8 mouse cellular contexts compared by ENCODE assay signal in the genomic region with DNA sequence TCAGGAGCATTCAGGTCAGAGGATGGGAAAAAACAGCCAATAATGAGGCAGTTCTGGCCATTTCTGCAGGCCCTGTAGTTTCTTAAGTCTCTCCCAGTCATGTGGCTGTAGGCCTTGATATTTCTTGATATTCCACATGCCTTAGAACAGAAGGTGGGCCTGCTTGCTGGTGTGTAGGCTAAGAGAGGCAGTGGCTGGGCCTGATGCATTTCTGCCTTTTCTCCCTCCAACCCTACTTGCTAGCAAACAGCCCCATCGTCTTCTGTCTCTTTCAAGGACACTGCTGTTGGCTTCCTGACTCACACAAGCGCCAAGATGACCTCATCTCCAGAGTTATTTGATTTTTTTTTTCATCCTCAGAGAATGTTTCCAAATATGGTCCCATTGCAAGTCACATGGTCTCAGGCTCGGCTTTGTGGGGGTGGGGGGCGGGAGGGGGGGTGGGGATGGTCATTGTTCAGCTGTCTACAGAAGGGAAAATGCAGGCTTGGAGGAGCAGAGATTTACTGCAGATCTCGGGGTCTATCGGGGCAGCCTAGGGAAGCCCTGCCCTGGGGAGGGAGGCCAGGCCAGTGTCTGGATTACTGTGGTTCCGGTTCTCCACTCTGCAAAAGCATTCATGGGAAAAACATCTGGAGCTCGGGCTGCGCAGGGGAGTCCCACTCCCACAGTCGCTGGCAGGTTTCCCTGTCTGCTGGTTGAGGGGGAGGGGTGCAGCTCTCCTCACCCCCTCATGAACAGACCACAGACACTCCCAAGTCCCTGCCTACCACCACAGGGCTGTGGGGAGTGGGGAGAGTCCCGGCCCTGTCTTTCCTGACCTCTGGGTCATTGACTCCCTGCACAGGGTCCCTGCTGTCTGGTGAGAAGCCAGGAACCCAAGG. TPM values are rescaled to one million over a fixed set of nuclear protein-coding genes. Genes with fewer than 3 reads are reported as not detected.
DNase-seq lines count a peak whose midpoint lies in the region; ATAC-seq and TF ChIP-seq lines count a peak whose summit lies in the region.

No protein-coding gene starts in this region.

- H3K9ac ChIP-seq in forebrain, embryonic 13.5 days, result no peak overlapping the region
- H3K9ac ChIP-seq in midbrain, embryonic 14.5 days (replicated peaks; ENCODE audit: low read length), result no peak overlapping the region; the same call in 1 of the 2 replicates

- DNase-seq in cerebellum, adult 2 months, result peak; percentile 25 to 33
- no peak for DNase-seq in cerebellum, adult 11 months
- DNase-seq in heart, postnatal 25 days (ENCODE audit: low spot score), result peak; percentile 84
- peak; percentile 61 for DNase-seq in limb, embryonic 10.5 days (ENCODE audit: low spot score)
- peak; percentile 28 for DNase-seq in midbrain, embryonic 14.5 days
- DNase-seq in c-Kit-positive CD71-positive TER-119-positive erythroid progenitor cells, embryonic 14.5 days (ENCODE audit: low spot score), result no peak
- no peak for DNase-seq in layer of hippocampus, adult 9-11 months

- no peaks in the 10 kb centered on the region for H3K36me3 ChIP-seq in forebrain, embryonic 13.5 days (ENCODE audit: poor library complexity, severe bottlenecking)
- no peaks in the 10 kb centered on the region for H3K36me3 ChIP-seq in limb, embryonic 10.5 days
- H3K36me3 ChIP-seq in midbrain, embryonic 14.5 days (ENCODE audit: control insufficient read depth, insufficient read depth, low read length), result no peaks in the 10 kb centered on the region

- no peaks in the 10 kb centered on the region for H3K9me3 ChIP-seq in forebrain, embryonic 13.5 days (replicated peaks)
- H3K9me3 ChIP-seq in limb, embryonic 10.5 days (replicated peaks), result no peaks in the 10 kb centered on the region
- H3K9me3 ChIP-seq in midbrain, embryonic 14.5 days (ENCODE audit: control insufficient read depth, low read length), result no peaks in the 10 kb centered on the region

- H3K27me3 ChIP-seq in cerebellum, adult 2 months (ENCODE audit: control insufficient read depth, insufficient read depth, low read length), result no peaks in the 10 kb centered on the region
- no peaks in the 10 kb centered on the region for H3K27me3 ChIP-seq in forebrain, embryonic 13.5 days
- no peaks in the 10 kb centered on the region for H3K27me3 ChIP-seq in limb, embryonic 10.5 days (ENCODE audit: low read depth, poor library complexity, severe bottlenecking)
- H3K27me3 ChIP-seq in midbrain, embryonic 14.5 days (ENCODE audit: control insufficient read depth, insufficient read depth, low read length), result no peaks in the 10 kb centered on the region

- TF ChIP-seq CTCF in cerebellum, adult 2 months (IDR thresholded peaks at IDR 0.05; ENCODE audit: borderline replicate concordance, insufficient read depth, low read depth, low read length), result no peak

- H3K4me2 ChIP-seq in forebrain, embryonic 13.5 days, result no peak overlapping the region
- H3K4me2 ChIP-seq in midbrain, embryonic 14.5 days (ENCODE audit: low read length), result no peak overlapping the region

- no peak for TF ChIP-seq POLR2A in cerebellum, adult 2 months (IDR thresholded peaks at IDR 0.05; ENCODE audit: borderline replicate concordance, insufficient read depth, low read length)

- intact Hi-C loops in heart, postnatal 25 days (cut with DNase I), result loop anchor here (5.0 kb wide), 1 partner anchor 180 kb away; no protein-coding TSS in a partner anchor

- ATAC-seq in forebrain, embryonic 13.5 days, result no peak
- no peak for ATAC-seq in midbrain, embryonic 14.5 days (ENCODE audit: low FRiP score, low TSS enrichment)

- H3K4me1 ChIP-seq in cerebellum, adult 2 months (ENCODE audit: control insufficient read depth, insufficient read depth, low read length), result peaks cover 24% of the 10 kb centered on the region
- H3K4me1 ChIP-seq in forebrain, embryonic 13.5 days, result peaks cover 10% of the 10 kb centered on the region; the same call in 1 of the 2 replicates
- H3K4me1 ChIP-seq in limb, embryonic 10.5 days, result peaks cover 51% of the 10 kb centered on the region
- peaks cover 10% of the 10 kb centered on the region for H3K4me1 ChIP-seq in midbrain, embryonic 14.5 days (ENCODE audit: control insufficient read depth, insufficient read depth, low read length)

- H3K27ac ChIP-seq in cerebellum, adult 2 months (ENCODE audit: insufficient read depth, low read length), result peak overlapping the region; percentile 23
- H3K27ac ChIP-seq in forebrain, embryonic 13.5 days, result peak overlapping the region; percentile 19; the same call in 1 of the 2 replicates
- H3K27ac ChIP-seq in limb, embryonic 10.5 days, result peak overlapping the region; percentile 86
- peak overlapping the region; percentile 43 for H3K27ac ChIP-seq in midbrain, embryonic 14.5 days (replicated peaks; ENCODE audit: low read depth, low read length)

- no peak overlapping the region for H3K4me3 ChIP-seq in cerebellum, adult 2 months (replicated peaks; ENCODE audit: insufficient read depth, low read depth, low read length)
- H3K4me3 ChIP-seq in forebrain, embryonic 13.5 days, result no peak overlapping the region
- H3K4me3 ChIP-seq in limb, embryonic 10.5 days, result peak overlapping the region; percentile 9; the same call in 1 of the 2 replicates
- no peak overlapping the region for H3K4me3 ChIP-seq in midbrain, embryonic 14.5 days (replicated peaks; ENCODE audit: low read depth, low read length)

- WGBS in cerebellum, adult 2 months, result 41% methylated on average over 11 of the region's 11 CpGs
- WGBS in forebrain, embryonic 13.5 days, result 48% methylated on average over 11 of the region's 11 CpGs
- 47% methylated on average over 11 of the region's 11 CpGs for WGBS in limb, embryonic 10.5 days
- WGBS in midbrain, embryonic 14.5 days, result 39% methylated on average over 11 of the region's 11 CpGs

RNA-seq across cellular contexts. Expression of a gene that starts 7.0 kb away (rescaled TPM):
- polyA plus RNA-seq in cerebellum, adult 2 months (2012; rRNA removed), result 0.30 and 0.49 TPM in 2 replicates
- polyA plus RNA-seq in forebrain, embryonic 13.5 days (2015; fragmentation: Nextera tagmentation; extraction: Ambion mirVana), result not detected in 2 replicates
- under 1 TPM; 0.67 to 0.86 TPM for total RNA-seq in heart, postnatal 25 days (2021)
- polyA plus RNA-seq in limb, embryonic 10.5 days (2016; fragmentation: Nextera tagmentation; extraction: Ambion mirVana), result 0.14 TPM in 1 of 2 replicates, not detected in the other
- polyA plus RNA-seq in midbrain, embryonic 14.5 days (2014; fragmentation: Nextera tagmentation; extraction: Ambion mirVana), result 0.15 TPM in 1 of 2 replicates, not detected in the other

RNA-seq across cellular contexts. Expression of a gene that starts 12.9 kb away (rescaled TPM):
- 0.59 and 0.93 TPM in 2 replicates for polyA plus RNA-seq in cerebellum, adult 2 months (2012; rRNA removed)
- 0.33 TPM in 1 of 2 replicates, not detected in the other for polyA plus RNA-seq in forebrain, embryonic 13.5 days (2015; fragmentation: Nextera tagmentation; extraction: Ambion mirVana)
- total RNA-seq in heart, postnatal 25 days (2021), result over 10,000 TPM; 17,245 to 18,320 TPM
- 0.44 and 0.60 TPM in 2 replicates for polyA plus RNA-seq in limb, embryonic 10.5 days (2016; fragmentation: Nextera tagmentation; extraction: Ambion mirVana)
- 0.57 and 1.2 TPM in 2 replicates for polyA plus RNA-seq in midbrain, embryonic 14.5 days (2014; fragmentation: Nextera tagmentation; extraction: Ambion mirVana)

Comparison
In these comparisons a context has a peak if more than half of its experiments do, and no peak if none do; other contexts are left out.
1. DNase-seq: peak in cerebellum, adult 2 months (2 of 2), heart, postnatal 25 days (single experiment), limb, embryonic 10.5 days (single experiment) and midbrain, embryonic 14.5 days (single experiment); none in cerebellum, adult 11 months (single experiment), c-Kit-positive CD71-positive TER-119-positive erythroid progenitor cells, embryonic 14.5 days (single experiment) and layer of hippocampus, adult 9-11 months (single experiment).
2. H3K27ac ChIP-seq: peak in every context shown above with its lines; median percentile 86 in limb, embryonic 10.5 days; 43 in midbrain, embryonic 14.5 days; 23 in cerebellum, adult 2 months; 19 in forebrain, embryonic 13.5 days.